Mouse (Mus musculus) intestine, embryonic 14.5 days (tissue): Measurements from ENCODE around the gene Med27. TPM values are rescaled to one million over a fixed set of nuclear protein-coding genes. Genes with fewer than 3 reads are reported as not detected.

Experiments
- ATAC-seq: fragments of 200-750 bp; cut with Nextera tagmentation; replicated peaks from 2 replicates; pipeline ENCODE4 v1.8.0; 2017; ENCODE audit warnings: low read depth, moderate number of reproducible peaks, moderate TSS enrichment, moderate library complexity; ENCODE audit not compliant: low FRiP score, low TSS enrichment
- DNase-seq: peaks from one replicate; pipeline ENCODE4 v3.0.0-alpha.2; 2018; ENCODE audit warnings: low spot score
- H3K27ac ChIP-seq: fragments of 300-500 bp; sonication (generic); 2 replicates; pipeline ENCODE4 v1.5.1; 2014; ENCODE audit warnings: low read depth, mild to moderate bottlenecking, control low read depth
- H3K27me3 ChIP-seq: fragments of 300-500 bp; sonication (generic); replicated peaks from 2 replicates; pipeline ENCODE4 v1.6.1; 2014; ENCODE audit warnings: low read length, control low read depth; ENCODE audit not compliant: control insufficient read depth, insufficient read depth
- H3K36me3 ChIP-seq: fragments of 300-500 bp; sonication (generic); 2 replicates; pipeline ENCODE4 v1.6.1; 2014; ENCODE audit warnings: low read length, control low read depth; ENCODE audit not compliant: control insufficient read depth, insufficient read depth
- H3K4me1 ChIP-seq: fragments of 300-500 bp; sonication (generic); replicated peaks from 2 replicates; pipeline ENCODE4 v1.6.1; 2014; ENCODE audit warnings: low read length, control low read depth, mixed read lengths; ENCODE audit not compliant: control insufficient read depth, insufficient read depth
- H3K4me2 ChIP-seq: fragments of 300-500 bp; sonication (generic); 2 replicates; pipeline ENCODE4 v1.6.1; 2014; ENCODE audit warnings: low read length
- H3K4me3 ChIP-seq: fragments of 300-500 bp; sonication (generic); 2 replicates; pipeline ENCODE4 v1.5.1; 2014; ENCODE audit warnings: low read depth, low read length, control low read depth, mixed read lengths
- H3K9ac ChIP-seq: fragments of 300-500 bp; sonication (generic); 2 replicates; pipeline ENCODE4 v1.6.1; 2014; ENCODE audit warnings: mild to moderate bottlenecking, low read length
- H3K9me3 ChIP-seq: fragments of 300-500 bp; sonication (generic); 2 replicates; pipeline ENCODE4 v1.6.1; 2016; ENCODE audit warnings: low read length, control low read depth; ENCODE audit not compliant: control insufficient read depth
- WGBS: fragments of 180-500 bp; shearing (Covaris S2); extraction: QIAGEN DNeasy Blood & Tissue Kit; methylation state at CpG from one replicate; pipeline ENCODE4 v1.1.7; 2014; 5-methylcytosine and 5-hydroxymethylcytosine counted together
- polyA plus RNA-seq: library from polyadenylated mRNA; unstranded; fragments of >200 nt; fragmentation: Nextera tagmentation; extraction: Ambion mirVana; gene quantifications from 2 replicates; pipeline ENCODE4 v1.2.1, GENCODE M21; 2014

The Med27 gene
- 46.7 and 48.2 TPM in 2 replicates for polyA plus RNA-seq

DNA sequence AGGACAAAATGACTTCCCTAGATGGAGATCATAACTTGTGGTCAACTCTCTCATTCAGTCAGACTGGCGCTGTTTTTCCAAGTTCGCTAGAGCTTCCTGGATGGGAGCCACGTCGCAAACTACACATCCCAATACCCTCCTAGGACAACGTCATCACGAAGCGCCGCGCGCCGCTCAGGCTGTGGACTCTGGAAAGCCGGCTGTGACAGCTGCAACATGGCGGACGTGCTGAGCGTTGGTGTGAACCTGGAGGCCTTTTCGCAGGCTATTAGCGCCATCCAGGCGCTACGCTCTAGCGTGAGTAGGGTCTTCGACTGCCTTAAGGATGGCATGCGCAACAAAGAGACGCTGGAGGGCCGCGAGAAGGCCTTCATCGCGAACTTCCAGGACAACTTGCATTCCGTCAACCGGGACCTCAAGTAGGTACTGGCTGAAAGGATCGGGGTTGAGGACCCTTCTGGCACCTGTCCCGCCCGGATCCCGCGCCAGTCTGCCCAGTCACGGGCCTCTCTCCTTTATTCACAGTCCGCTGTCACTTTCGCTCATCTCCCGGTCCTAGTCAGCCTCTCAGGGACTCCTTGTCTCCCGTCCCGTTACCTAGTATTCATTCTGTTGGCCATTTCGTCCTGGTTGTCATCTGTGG is at the start of gene Med27:
Med27 (plus strand) TSS at position 191 of the 643 bp plus-strand sequence.
- whole genome bisulfite sequencing = under 1% methylated on average over 41 of the region's 41 CpGs
- peak; percentile 98 for ATAC-seq
- no peaks in the 10 kb centered on the region for H3K9me3 ChIP-seq

DNA sequence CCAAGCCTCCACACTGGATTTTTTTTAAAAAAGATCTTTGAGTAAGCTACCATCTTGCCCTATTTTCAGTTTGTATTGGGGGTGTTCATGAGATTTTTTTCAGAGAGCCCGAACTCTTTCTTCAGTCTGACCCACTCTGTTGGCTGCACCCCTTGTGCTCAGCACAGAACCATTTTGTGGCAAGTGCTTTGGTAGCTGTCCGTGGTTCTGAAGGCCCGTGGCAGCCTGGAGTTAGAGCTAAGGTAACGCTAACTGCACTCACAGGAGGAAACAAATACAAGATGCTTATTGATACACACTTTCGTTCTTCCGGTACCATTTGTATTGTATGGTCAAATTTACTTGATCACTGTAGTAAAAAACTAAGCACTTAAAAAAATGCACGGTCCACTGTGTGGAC is 36.7 kb upstream of the Med27 start:
- DNase-seq (peak; percentile 86), ATAC-seq (no peak)

More for the DNA sequence above, at the start of gene Med27:
- Histone ChIP-seq H3K27ac (0 out of 2 replicates have a peak within 1 kb of the TSS, but pooled peaks have one; percentile 2), H3K27me3 (no peaks in the 10 kb centered on the region), H3K36me3 (peaks cover 20% of the 10 kb centered on the region), H3K4me2 (peak within 1 kb of the TSS; percentile 86), H3K9ac (peak within 1 kb of the TSS; percentile 75), H3K4me1 (peaks cover 3% of the 10 kb centered on the region; the same call in 1 of the 2 replicates), H3K4me3 (peak within 1 kb of the TSS; percentile 96)
- DNase-seq = peak; percentile 97

DNA sequence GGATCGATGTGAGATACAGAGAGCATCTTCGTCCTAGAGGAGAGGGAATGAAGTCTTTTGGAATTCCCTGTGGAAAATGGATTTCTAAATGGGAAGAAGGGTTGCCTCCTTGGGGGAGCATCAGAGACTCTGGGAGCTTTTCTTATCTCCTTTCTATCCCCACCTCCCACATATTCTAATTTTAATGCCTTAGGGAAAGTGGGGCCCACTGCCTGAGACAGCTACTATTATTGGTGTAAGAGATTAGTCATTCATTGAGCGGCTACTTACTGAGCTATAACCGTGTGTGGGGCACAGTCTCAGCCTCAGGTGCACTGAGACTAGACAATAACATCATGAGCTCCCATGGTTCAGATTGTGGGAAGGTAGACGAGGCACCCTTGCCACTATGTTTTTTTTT is 34.6 kb upstream of the Med27 start:
- ATAC-seq (no peak), DNase-seq (no peak)
- H3K4me1 ChIP-seq = no peaks in the 10 kb centered on the region
- H3K4me2 ChIP-seq = no peak overlapping the region
- 90% methylated on average over 5 of the region's 5 CpGs for WGBS
- no peak overlapping the region for H3K4me3 ChIP-seq
- no peak overlapping the region for H3K27ac ChIP-seq
- no peaks in the 10 kb centered on the region for H3K27me3 ChIP-seq
- H3K36me3 ChIP-seq = no peaks in the 10 kb centered on the region
- H3K9me3 ChIP-seq = no peaks in the 10 kb centered on the region
- H3K9ac ChIP-seq = no peak overlapping the region

More for the DNA sequence above, 36.7 kb upstream of the Med27 start:
- Histone ChIP-seq H3K4me2 (no peak overlapping the region), H3K36me3 (no peaks in the 10 kb centered on the region), H3K4me3 (no peak overlapping the region), H3K27me3 (no peaks in the 10 kb centered on the region), H3K9me3 (no peaks in the 10 kb centered on the region), H3K4me1 (no peaks in the 10 kb centered on the region), H3K9ac (no peak overlapping the region), H3K27ac (no peak overlapping the region)
- WGBS = 45% methylated on average over 7 of the region's 7 CpGs

DNA sequence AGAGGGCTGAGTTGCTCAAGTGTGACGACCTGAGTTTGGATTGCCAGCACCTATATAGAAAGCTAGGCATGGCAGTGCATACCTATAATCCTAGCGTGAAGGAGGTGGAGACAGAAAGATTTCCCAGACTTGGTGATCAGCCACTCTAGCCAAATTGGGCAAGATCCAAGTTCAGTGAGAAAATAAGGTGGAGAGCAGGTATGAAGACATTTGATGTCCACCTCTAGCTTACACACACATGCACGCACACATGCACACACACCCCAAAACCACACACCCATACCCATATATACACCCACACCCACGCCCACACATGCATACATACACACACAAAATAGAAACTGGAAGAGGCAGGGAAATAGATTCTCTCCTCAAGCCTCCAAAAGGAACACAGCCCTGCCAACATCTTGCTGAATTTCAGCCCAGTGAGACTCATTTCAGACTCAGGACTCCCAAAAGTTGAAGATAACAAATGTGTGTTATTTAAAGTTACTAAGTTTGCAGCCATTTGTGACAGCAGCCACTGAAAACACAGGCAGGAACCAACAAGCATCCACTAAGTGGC is 28.6 kb upstream of the Med27 start:
- Histone ChIP-seq H3K27ac (no peak overlapping the region), H3K36me3 (no peaks in the 10 kb centered on the region), H3K9me3 (no peaks in the 10 kb centered on the region), H3K4me1 (no peaks in the 10 kb centered on the region), H3K4me3 (no peak overlapping the region), H3K4me2 (no peak overlapping the region), H3K27me3 (no peaks in the 10 kb centered on the region), H3K9ac (no peak overlapping the region)
- 77% methylated on average over 4 of the region's 4 CpGs for WGBS
- no peak for ATAC-seq
- no peak for DNase-seq

DNA sequence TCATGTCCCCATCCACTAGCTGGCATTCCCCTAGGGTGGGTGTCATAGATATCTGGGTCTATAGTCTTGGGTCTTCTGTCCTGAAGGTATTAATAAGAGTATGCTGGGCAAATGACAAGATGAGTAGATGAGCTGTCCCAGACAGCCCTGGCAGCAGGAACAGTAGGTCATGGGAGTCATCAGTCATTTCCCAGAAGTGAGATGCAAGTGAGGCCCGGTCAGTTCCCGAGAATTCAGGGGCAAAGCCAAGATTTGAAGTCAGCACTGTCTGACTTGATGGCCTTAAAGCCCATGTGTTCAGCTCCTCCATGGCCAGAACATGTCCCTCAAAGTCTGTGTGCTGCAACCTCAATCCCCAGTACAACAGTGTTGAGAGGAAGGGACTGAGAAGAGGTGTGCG is 28.0 kb upstream of the Med27 start:
- Histone ChIP-seq H3K27me3 (no peaks in the 10 kb centered on the region), H3K36me3 (no peaks in the 10 kb centered on the region), H3K4me2 (no peak overlapping the region), H3K9ac (no peak overlapping the region), H3K4me1 (no peaks in the 10 kb centered on the region), H3K4me3 (no peak overlapping the region), H3K9me3 (no peaks in the 10 kb centered on the region), H3K27ac (no peak overlapping the region)
- 92% methylated on average over 3 of the region's 3 CpGs for WGBS
- no peak for DNase-seq
- no peak for ATAC-seq

DNA sequence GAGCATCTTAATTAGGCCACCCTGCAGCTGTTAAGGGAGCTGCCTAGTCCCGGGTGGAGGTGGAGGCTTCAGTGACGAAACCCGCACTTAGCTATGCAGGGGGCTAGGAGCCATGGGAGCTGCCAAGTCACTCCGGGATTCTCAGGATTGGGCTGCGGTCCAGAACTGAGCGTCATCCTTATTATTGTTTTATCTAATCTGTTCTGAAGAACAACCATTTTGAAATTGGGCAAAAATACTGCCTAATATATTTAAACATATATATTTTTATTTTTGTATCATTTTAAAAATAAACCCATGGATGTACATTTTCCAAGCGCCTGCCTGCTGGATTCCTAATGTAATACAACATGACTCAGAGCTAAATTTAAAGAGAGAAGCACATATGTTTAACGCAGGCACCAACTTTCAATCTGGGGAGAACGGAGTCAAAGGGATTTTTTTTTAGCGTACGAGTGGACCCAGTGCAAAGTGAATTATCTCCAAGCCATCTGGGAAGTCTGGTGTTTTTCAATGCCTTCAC is 26.3 kb upstream of the Med27 start:
- Histone ChIP-seq H3K4me2 (no peak overlapping the region), H3K9me3 (no peaks in the 10 kb centered on the region), H3K4me3 (no peak overlapping the region)

DNA sequence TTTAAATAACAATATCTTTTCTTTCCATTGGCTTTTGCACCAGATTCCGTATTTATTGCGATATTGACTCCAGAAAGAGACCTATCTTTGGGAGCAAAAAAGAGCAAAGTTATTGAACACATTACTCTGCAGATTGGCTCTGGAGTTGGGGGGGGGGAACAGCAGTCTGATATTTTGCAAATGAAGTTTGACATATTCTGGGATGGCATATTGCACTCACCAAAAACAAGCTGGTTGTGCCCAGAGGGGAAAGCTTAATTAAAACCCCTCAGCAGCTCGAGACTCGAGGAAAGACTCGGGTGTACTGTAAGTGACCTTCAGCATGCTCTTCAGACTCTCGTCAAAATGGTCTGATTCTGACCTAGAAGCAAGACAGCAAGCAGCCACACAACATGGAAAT is 25.8 kb upstream of the Med27 start:
- H3K9ac ChIP-seq = no peak overlapping the region
- no peak overlapping the region for H3K27ac ChIP-seq
- H3K9me3 ChIP-seq = no peaks in the 10 kb centered on the region
- no peak overlapping the region for H3K4me2 ChIP-seq
- H3K27me3 ChIP-seq = no peaks in the 10 kb centered on the region
- no peak for ATAC-seq
- no peak for DNase-seq
- 73% methylated on average over 6 of the region's 6 CpGs for WGBS
- no peak overlapping the region for H3K4me3 ChIP-seq
- H3K36me3 ChIP-seq = no peaks in the 10 kb centered on the region
- no peaks in the 10 kb centered on the region for H3K4me1 ChIP-seq

More for the DNA sequence above, 26.3 kb upstream of the Med27 start:
- Histone ChIP-seq H3K36me3 (no peaks in the 10 kb centered on the region), H3K27me3 (no peaks in the 10 kb centered on the region), H3K27ac (no peak overlapping the region), H3K4me1 (no peaks in the 10 kb centered on the region), H3K9ac (no peak overlapping the region)
- no peak for ATAC-seq
- DNase-seq = no peak
- 57% methylated on average over 11 of the region's 11 CpGs for WGBS

DNA sequence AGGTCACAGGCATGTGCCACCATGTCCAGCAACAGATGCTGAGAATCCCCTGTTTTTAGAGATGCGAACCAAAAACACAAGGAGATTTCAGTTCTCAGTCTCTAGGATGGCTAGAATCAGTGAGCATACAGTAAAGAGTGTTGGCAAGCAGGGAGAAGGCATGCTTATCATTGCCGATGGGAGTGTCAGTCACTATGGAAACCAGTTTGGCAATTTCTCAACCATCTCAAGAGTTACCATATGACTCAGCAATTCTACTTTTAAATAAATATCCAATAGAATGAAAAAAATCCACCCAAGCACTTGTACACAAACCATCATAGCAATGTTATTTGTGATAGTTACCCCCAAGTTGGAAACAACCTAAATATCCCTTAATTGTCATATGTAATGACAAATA is 22.2 kb upstream of the Med27 start:
- DNase-seq = no peak
- Histone ChIP-seq H3K9me3 (no peaks in the 10 kb centered on the region), H3K4me1 (no peaks in the 10 kb centered on the region), H3K9ac (no peak overlapping the region), H3K27ac (no peak overlapping the region), H3K4me3 (no peak overlapping the region), H3K4me2 (no peak overlapping the region), H3K27me3 (no peaks in the 10 kb centered on the region), H3K36me3 (no peaks in the 10 kb centered on the region)
- WGBS = 94% methylated on average over 2 of the region's 2 CpGs
- no peak for ATAC-seq

DNA sequence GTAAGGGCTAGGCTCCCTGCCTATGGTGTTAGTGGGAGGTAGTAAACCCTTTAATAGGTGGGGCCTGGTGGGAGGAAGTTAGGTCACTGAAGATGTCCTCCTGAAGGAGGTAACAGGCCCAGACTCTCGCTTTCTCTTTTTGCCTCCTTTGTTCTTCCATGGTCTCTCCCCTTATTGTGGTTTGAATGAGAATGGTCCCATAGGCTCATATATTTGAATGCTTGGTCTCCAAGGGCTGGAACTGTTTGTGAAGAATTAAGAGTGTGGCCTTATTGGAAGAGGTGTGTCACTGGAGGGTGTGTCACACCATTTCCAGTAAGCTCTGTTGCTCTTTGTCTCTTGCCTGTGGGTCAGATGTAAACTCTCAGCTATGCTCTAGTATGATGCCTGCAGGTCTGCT is 16.1 kb upstream of the Med27 start:
- H3K4me2 ChIP-seq = no peak overlapping the region
- H3K4me1 ChIP-seq = no peaks in the 10 kb centered on the region
- no peaks in the 10 kb centered on the region for H3K36me3 ChIP-seq
- 91% methylated on average over 1 of the region's 1 CpGs for WGBS
- H3K27me3 ChIP-seq = no peaks in the 10 kb centered on the region
- no peak overlapping the region for H3K9ac ChIP-seq
- H3K9me3 ChIP-seq = no peaks in the 10 kb centered on the region
- H3K4me3 ChIP-seq = no peak overlapping the region
- ATAC-seq (no peak), DNase-seq (no peak)
- no peak overlapping the region for H3K27ac ChIP-seq
